Mouse (Mus musculus) megakaryocyte progenitor cell, adult 5-6 weeks (primary cell): ENCODE results near the gene Chchd3. TPM values are rescaled to one million over a fixed set of nuclear protein-coding genes. Genes with fewer than 3 reads are reported as not detected.

ENCODE experiments used
- ATAC-seq: replicated peaks from 2 replicates; pipeline ENCODE4 v1.8.0; 2016; ENCODE audit warnings: mild to moderate bottlenecking, moderate TSS enrichment, inconsistent platforms; ENCODE audit not compliant: poor library complexity
- total RNA-seq, 2 experiments: library from RNA; stranded (forward) in 1 of 2; stranded (reverse) in 1 of 2; fragments of 157-497, 149-512 nt in 1 of 2; fragments of 200-1000 nt in 1 of 2; gene quantifications; 2 replicates each; pipeline versions ENCODE4 v1.2.3 to v1.2.4; 2015 to 2017

Gene Chchd3
- total RNA-seq, 2 experiments from 2014 or later, result 120 to 215 TPM

GRCm38 (mm10) chr6:33025041-33025440, 35.0 kb downstream of the Chchd3 start:
- ATAC-seq, result no peak

GRCm38 (mm10) chr6:33004607-33005006, 55.5 kb downstream of the Chchd3 start:
- no peak for ATAC-seq

- no peak for ATAC-seq
These were observed 57.1 kb downstream of the Chchd3 start for GRCm38 (mm10) chr6:33002988-33003387.

- ATAC-seq, result no peak
These were observed 58.8 kb downstream of the Chchd3 start for GRCm38 (mm10) chr6:33001271-33001670.

- ATAC-seq, result no peak
These were observed 63.5 kb downstream of the Chchd3 start for GRCm38 (mm10) chr6:32996597-32996996.

- no peak for ATAC-seq
These were observed 66.2 kb downstream of the Chchd3 start for GRCm38 (mm10) chr6:32993847-32994246.

GRCm38 (mm10) chr6:32990061-32990633, 69.9 kb downstream of the Chchd3 start:
- no peak for ATAC-seq

- no peak for ATAC-seq
These were observed 71.5 kb downstream of the Chchd3 start for GRCm38 (mm10) chr6:32988561-32988960.

- ATAC-seq, result no peak
These were observed 76.2 kb downstream of the Chchd3 start for GRCm38 (mm10) chr6:32983876-32984275.

GRCm38 (mm10) chr6:32981253-32981652, 78.8 kb downstream of the Chchd3 start:
- ATAC-seq, result no peak

GRCm38 (mm10) chr6:32978811-32979210, 81.2 kb downstream of the Chchd3 start:
- ATAC-seq, result no peak

GRCm38 (mm10) chr6:32971926-32972325, 88.1 kb downstream of the Chchd3 start:
- no peak for ATAC-seq

GRCm38 (mm10) chr6:32968971-32969370, 91.1 kb downstream of the Chchd3 start:
- ATAC-seq, result no peak

- ATAC-seq, result no peak
These were observed 98.0 kb downstream of the Chchd3 start for GRCm38 (mm10) chr6:32962048-32962447.

GRCm38 (mm10) chr6:32961477-32961876, 98.6 kb downstream of the Chchd3 start:
- ATAC-seq, result no peak

- ATAC-seq, result no peak
These were observed 100.1 kb downstream of the Chchd3 start for GRCm38 (mm10) chr6:32959816-32960550.

GRCm38 (mm10) chr6:32955481-32955880, 104.6 kb downstream of the Chchd3 start:
- ATAC-seq, result no peak

- no peak for ATAC-seq
These were observed 109.1 kb downstream of the Chchd3 start for GRCm38 (mm10) chr6:32950973-32951372.

- ATAC-seq, result no peak
These were observed 110.4 kb downstream of the Chchd3 start for GRCm38 (mm10) chr6:32949702-32950101.

GRCm38 (mm10) chr6:32947225-32947624, 112.8 kb downstream of the Chchd3 start:
- no peak for ATAC-seq

GRCm38 (mm10) chr6:32944956-32945355, 115.1 kb downstream of the Chchd3 start:
- no peak for ATAC-seq

- ATAC-seq, result no peak
These were observed 116.4 kb downstream of the Chchd3 start for GRCm38 (mm10) chr6:32943651-32944050.

GRCm38 (mm10) chr6:32940299-32940698, 119.8 kb downstream of the Chchd3 start:
- no peak; the same call in 1 of the 2 replicates for ATAC-seq
